Mouse (Mus musculus) limb, embryonic 11.5 days (tissue): ENCODE results near the gene Siglece. TPM values are rescaled to one million over a fixed set of nuclear protein-coding genes. Genes with fewer than 3 reads are reported as not detected.
A peak's percentile ranks its signal among the peaks of the same experiment; 100 is the strongest.
"Not testable (repeated sequence)": the region's sequence is repeated elsewhere in the genome, so short reads cannot be mapped to it uniquely, and the experiment has no call there.

Source experiments
- ATAC-seq: fragments of 200-750 bp; cut with Nextera tagmentation; 2 replicates; pipeline ENCODE4 v1.8.0; 2017; ENCODE audit warnings: low read depth; ENCODE audit not compliant: insufficient number of reproducible peaks, low FRiP score, low TSS enrichment
- DNase-seq: peaks from one replicate; pipeline ENCODE4 v3.0.0-alpha.2; 2015; ENCODE audit warnings: low spot score
- H3K27ac ChIP-seq: fragments of 300-500 bp; sonication (generic); replicated peaks from 2 replicates; pipeline ENCODE4 v1.5.1; 2014; ENCODE audit warnings: low read depth, mild to moderate bottlenecking, low read length
- H3K27me3 ChIP-seq: fragments of 300-500 bp; sonication (generic); 2 replicates; pipeline ENCODE4 v1.6.1; 2014; ENCODE audit warnings: mild to moderate bottlenecking, low read length, mixed read lengths; ENCODE audit not compliant: control insufficient read depth, insufficient read depth
- H3K36me3 ChIP-seq: fragments of 300-500 bp; sonication (generic); 2 replicates; pipeline ENCODE4 v1.6.1; 2014; ENCODE audit warnings: mild to moderate bottlenecking, low read length, moderate library complexity, mixed read lengths; ENCODE audit not compliant: control insufficient read depth, insufficient read depth
- H3K4me1 ChIP-seq: fragments of 300-500 bp; sonication (generic); 2 replicates; pipeline ENCODE4 v1.6.1; 2014; ENCODE audit warnings: low read length, mixed read lengths; ENCODE audit not compliant: control insufficient read depth, insufficient read depth
- H3K4me2 ChIP-seq: fragments of 300-500 bp; sonication (generic); 2 replicates; pipeline ENCODE4 v1.6.1; 2014; ENCODE audit warnings: low read depth, mild to moderate bottlenecking, moderate library complexity; ENCODE audit not compliant: severe bottlenecking
- H3K4me3 ChIP-seq: fragments of 300-500 bp; sonication (generic); 2 replicates; pipeline ENCODE4 v1.5.1; 2014; ENCODE audit warnings: low read depth, low read length
- H3K9ac ChIP-seq: fragments of 300-500 bp; sonication (generic); 2 replicates; pipeline ENCODE4 v1.6.1; 2014; ENCODE audit warnings: mild to moderate bottlenecking, low read length
- H3K9me3 ChIP-seq: fragments of 300-500 bp; sonication (generic); 2 replicates; pipeline ENCODE4 v1.6.1; 2016; ENCODE audit warnings: low read length; ENCODE audit not compliant: control insufficient read depth
- WGBS: fragments of 180-500 bp; shearing (Covaris S2); extraction: QIAGEN DNeasy Blood & Tissue Kit; methylation state at CpG from one replicate; pipeline ENCODE4 v1.1.7; 2014; 5-methylcytosine and 5-hydroxymethylcytosine counted together
- polyA plus RNA-seq: library from polyadenylated mRNA; unstranded; fragments of >200 nt; fragmentation: Nextera tagmentation; extraction: Ambion mirVana; gene quantifications from 2 replicates; pipeline ENCODE4 v1.2.1, GENCODE M21; 2014

Gene Siglece
- polyA plus RNA-seq, 1 experiment from 2014 or later = 0.17 TPM

DNA sequence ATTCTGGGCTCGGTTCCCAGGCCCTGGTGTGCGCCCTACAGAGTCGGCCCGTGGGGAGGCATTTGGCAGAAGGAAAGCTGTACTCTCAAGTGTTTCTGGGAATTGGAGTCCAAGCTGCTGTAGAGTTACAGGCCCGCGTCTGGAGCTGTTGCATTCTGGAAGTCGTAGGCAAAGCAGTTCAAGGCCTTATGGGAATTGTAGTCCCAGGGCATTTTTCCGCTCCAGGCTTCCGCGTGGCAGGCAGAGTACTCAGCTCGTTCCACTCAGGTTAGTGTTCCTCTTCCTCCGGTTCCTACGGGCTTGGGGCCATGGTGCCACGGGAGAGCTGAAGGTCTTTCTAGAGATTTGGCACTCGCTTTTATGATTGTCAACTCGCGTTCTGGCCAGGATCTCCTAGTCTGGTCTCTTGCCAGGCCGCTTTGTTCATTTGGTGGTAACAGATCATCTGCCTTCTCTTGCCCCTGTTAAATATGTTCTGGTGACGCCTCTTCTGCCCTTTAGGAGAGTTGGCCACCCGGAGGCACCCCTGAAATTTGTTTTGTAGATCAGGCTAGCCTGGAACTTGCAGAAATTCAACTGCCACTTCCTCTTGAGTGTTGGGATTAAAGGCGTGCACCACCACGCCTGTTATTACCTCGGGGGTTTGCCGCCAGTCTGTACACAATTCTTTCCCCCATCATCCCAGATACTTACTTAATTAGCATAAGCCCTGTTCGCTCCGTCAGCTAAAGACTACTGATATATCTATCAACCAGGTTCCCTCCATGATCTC lies 12.0 kb upstream of the Siglece start, which contains the start of gene Ctu1:
TSS of gene Ctu1 (plus strand) at position 208 of the 772 bp plus-strand sequence.
- H3K9me3 ChIP-seq = no peaks in the 10 kb centered on the region
- under 1% methylated on average over 26 of the region's 26 CpGs for WGBS
- H3K4me3 ChIP-seq = peak within 1 kb of the TSS; percentile 63
- peak within 1 kb of the TSS; percentile 68 for H3K9ac ChIP-seq
- DNase-seq = peak; percentile 87
- peak; percentile 93 for ATAC-seq
- no peaks in the 10 kb centered on the region for H3K27me3 ChIP-seq
- H3K4me1 ChIP-seq = peaks cover 5% of the 10 kb centered on the region
- peak within 1 kb of the TSS; percentile 58 for H3K4me2 ChIP-seq
- H3K36me3 ChIP-seq = peaks cover 16% of the 10 kb centered on the region
- no peak within 1 kb of the TSS for H3K27ac ChIP-seq

DNA sequence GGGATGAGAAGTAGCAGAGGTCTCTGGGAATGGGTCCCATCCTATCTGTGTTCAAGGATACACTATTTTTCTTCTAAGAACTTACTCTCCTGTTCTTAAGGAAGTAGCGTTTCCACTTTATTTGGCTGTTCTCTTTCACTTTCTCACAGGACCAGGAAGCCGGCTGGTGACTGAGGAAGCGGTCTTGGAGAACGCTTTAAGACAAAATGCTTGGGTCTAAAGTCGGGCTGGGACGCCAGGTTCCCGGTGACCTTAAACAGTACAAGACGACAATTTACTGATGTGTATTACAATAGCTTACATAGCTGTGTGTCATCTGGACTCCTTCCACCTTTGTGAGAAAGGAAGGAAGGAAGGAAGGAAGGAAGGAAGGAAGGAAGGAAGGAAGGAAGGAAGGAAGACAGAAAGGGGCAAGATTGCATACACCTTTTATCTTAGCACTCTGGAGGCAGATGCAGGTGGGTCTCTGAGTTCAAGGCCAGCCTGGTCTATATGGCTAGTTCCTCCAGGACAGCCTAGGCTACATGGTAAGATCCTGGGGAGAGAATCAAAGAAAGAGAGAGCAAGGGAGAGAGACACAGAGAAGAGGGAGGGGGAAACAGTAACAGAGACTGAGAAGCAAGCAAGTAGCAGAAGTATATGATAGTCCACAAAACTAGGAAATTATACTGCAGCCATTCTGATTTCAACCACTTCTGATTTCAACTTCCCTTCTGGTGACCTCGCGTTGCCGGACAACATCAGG lies 11.3 kb upstream of the Siglece start:
- Histone ChIP-seq H3K9ac (peak overlapping the region; percentile 44; the same call in 1 of the 2 replicates), H3K4me2 (peak overlapping the region; percentile 34), H3K27me3 (no peaks in the 10 kb centered on the region), H3K4me1 (peaks cover 5% of the 10 kb centered on the region), H3K36me3 (peaks cover 9% of the 10 kb centered on the region), H3K9me3 (no peaks in the 10 kb centered on the region), H3K4me3 (peak overlapping the region; percentile 63), H3K27ac (no peak overlapping the region)
- DNase-seq (no peak), ATAC-seq (peak; percentile 33; the same call in 1 of the 2 replicates)
- whole genome bisulfite sequencing = 70% methylated on average over 11 of the region's 11 CpGs

DNA sequence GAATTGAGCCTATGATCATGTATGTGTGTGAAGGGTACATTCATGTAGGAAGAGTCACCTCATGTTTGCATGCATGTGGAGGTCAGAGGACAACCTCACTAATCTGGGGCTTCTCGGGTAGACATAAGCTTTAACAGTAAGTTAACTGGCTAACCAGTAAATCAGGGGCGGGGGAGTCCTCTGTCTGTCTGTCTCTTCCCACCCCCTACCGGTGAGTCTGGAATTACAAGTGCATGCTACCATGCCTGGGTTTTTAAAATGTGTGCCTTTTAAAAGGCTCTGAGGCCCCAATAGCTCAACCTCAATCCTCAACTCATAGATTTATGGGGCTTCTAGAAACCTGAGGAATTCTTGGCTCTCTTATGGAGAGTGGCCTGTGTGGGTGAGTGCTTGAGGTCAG lies 8.6 kb upstream of the Siglece start:
- no peak overlapping the region for H3K4me3 ChIP-seq
- H3K27me3 ChIP-seq = no peaks in the 10 kb centered on the region
- H3K9ac ChIP-seq = no peak overlapping the region
- no peak overlapping the region for H3K27ac ChIP-seq
- ATAC-seq = no peak
- peak; percentile 34 for DNase-seq
- H3K4me1 ChIP-seq = peaks cover 5% of the 10 kb centered on the region
- H3K36me3 ChIP-seq = no peaks in the 10 kb centered on the region
- H3K4me2 ChIP-seq = no peak overlapping the region
- 24% methylated on average over 3 of the region's 3 CpGs for WGBS
- no peaks in the 10 kb centered on the region for H3K9me3 ChIP-seq

DNA sequence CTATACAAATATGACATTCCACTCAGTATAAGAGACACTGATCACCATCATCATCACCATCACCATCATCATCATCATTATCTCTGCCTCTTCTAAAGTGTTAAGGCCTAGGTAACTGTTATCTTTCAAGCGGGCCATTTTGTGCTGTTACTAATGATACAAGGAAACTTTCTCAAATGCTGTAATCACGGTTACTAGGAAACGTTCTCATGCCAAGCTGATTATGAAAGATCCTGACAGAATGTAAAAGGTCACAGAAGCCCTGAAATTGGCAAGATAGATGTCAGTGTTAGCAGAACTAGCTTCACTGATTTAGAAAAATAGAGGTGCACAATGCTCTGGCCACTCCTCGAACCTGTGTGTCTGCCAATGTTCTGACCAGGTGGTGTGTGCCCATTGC lies 7.3 kb upstream of the Siglece start:
- not testable (repeated sequence) for H3K27ac ChIP-seq, H3K4me1 ChIP-seq, H3K36me3 ChIP-seq, DNase-seq, H3K27me3 ChIP-seq, H3K9ac ChIP-seq, H3K4me2 ChIP-seq, H3K4me3 ChIP-seq, ATAC-seq, H3K9me3 ChIP-seq
- 88% methylated on average over 4 of the region's 4 CpGs for WGBS

DNA sequence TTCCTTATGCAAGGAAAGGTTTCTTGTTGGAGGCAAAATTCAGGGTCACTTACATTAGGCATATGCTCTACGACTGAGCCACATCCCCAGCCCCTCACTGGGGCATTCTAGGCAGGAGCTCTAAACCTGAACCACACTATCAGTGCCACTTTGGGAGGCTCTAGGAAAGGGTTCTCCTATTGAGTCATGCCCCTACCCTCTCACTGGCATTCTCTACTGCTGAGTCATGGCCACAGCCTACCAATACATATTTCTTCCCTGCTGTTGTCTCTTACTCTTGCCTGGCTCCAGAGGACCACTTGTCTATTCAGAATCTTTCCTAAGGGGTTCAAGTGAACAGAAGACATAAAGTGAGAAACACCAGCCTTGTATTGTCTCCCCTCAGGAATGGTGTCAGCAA lies 2.8 kb upstream of the Siglece start:
- H3K36me3 ChIP-seq = no peaks in the 10 kb centered on the region
- DNase-seq = no peak
- no peak overlapping the region for H3K4me3 ChIP-seq
- H3K4me1 ChIP-seq = no peaks in the 10 kb centered on the region
- H3K27ac ChIP-seq = no peak overlapping the region
- H3K9ac ChIP-seq = no peak overlapping the region
- H3K27me3 ChIP-seq = no peaks in the 10 kb centered on the region
- ATAC-seq = no peak
- no peak overlapping the region for H3K4me2 ChIP-seq
- WGBS = 100% methylated on average over 1 of the region's 1 CpGs
- no peaks in the 10 kb centered on the region for H3K9me3 ChIP-seq

DNA sequence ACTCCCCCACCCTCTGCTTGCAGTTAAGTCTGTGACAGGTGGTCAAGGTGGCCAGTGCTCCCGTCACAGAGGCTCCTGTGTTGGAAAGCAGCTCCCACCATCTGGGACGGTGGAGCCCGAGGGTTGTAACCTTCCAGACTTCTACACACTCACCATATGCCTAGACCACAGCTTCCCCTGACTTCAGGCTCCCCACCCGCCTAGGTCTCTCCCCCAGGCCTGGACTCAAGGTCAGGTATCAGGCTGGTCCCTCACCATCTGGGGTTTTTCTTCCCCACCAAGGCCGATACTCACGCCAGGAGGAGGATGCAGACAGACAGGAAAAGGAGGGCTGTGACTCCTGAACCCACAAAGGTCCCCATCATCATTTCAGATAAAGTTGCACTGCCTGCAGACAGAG lies 3.7 kb downstream of the Siglece start:
- Histone ChIP-seq H3K4me1 (no peaks in the 10 kb centered on the region), H3K27ac (no peak overlapping the region), H3K27me3 (no peaks in the 10 kb centered on the region), H3K9ac (no peak overlapping the region), H3K36me3 (no peaks in the 10 kb centered on the region), H3K4me3 (no peak overlapping the region), H3K4me2 (no peak overlapping the region), H3K9me3 (no peaks in the 10 kb centered on the region; the same call in 1 of the 2 replicates)
- WGBS = 67% methylated on average over 6 of the region's 6 CpGs
- DNase-seq (no peak), ATAC-seq (no peak)

DNA sequence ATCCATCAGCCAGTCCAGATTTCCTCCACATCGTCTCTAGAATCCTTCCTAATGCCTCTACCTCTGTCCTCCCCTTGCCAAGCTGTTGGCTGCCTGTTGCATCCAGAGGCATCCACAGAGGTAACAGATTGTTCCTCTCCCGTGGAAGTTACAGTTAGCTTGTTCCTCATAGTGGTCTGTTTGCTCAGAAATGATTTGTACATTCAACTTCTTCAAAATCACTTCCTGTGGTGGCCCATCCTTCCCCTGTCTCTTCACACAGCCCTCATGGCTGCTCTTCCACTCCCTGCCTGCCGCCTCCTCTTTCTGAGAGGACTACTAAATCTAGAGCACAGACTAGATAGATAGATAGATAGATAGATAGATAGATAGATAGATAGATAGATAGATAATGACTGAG lies 5.4 kb downstream of the Siglece start:
- 79% methylated on average over 3 of the region's 3 CpGs for WGBS
- no peak overlapping the region for H3K4me2 ChIP-seq
- H3K4me3 ChIP-seq = no peak overlapping the region
- no peaks in the 10 kb centered on the region for H3K36me3 ChIP-seq
- no peak overlapping the region for H3K27ac ChIP-seq
- DNase-seq (no peak), ATAC-seq (no peak)
- H3K9me3 ChIP-seq = no peaks in the 10 kb centered on the region; the same call in 1 of the 2 replicates
- H3K27me3 ChIP-seq = no peaks in the 10 kb centered on the region
- H3K4me1 ChIP-seq = no peaks in the 10 kb centered on the region
- H3K9ac ChIP-seq = no peak overlapping the region

DNA sequence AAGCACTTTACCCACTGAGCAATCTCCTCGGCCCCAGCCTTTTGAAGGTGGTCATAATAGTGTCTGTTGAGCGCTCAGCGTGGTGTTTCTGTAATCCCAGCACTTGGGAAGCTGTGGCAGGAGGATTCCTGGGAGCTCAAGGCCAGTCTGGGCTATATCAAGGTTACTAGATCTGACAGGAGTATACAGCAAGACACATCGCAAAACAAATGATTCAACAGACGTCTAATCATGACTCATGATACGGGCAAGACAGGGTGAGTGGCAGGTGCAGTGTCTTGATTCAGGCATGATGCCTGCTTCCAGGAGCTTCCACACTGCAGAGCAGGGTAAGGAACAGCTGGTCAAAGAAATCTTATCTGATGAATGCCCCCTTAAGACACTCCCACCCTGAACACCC lies 7.3 kb downstream of the Siglece start:
- 90% methylated on average over 6 of the region's 6 CpGs for WGBS
- Histone ChIP-seq H3K9ac (no peak overlapping the region), H3K9me3 (no peaks in the 10 kb centered on the region; the same call in 1 of the 2 replicates), H3K4me1 (no peaks in the 10 kb centered on the region), H3K4me3 (no peak overlapping the region), H3K36me3 (no peaks in the 10 kb centered on the region), H3K4me2 (no peak overlapping the region), H3K27ac (no peak overlapping the region), H3K27me3 (no peaks in the 10 kb centered on the region)
- DNase-seq = no peak
- ATAC-seq = no peak
